Mouse (Mus musculus) liver, embryonic 15.5 days (tissue): ENCODE results near the gene Rpl41. TPM values are rescaled to one million over a fixed set of nuclear protein-coding genes. Genes with fewer than 3 reads are reported as not detected.
A peak's percentile ranks its signal among the peaks of the same experiment; 100 is the strongest.

Source experiments
- ATAC-seq: fragments of 200-750 bp; cut with Nextera tagmentation; 2 replicates; pipeline ENCODE4 v1.8.0; 2017; ENCODE audit warnings: moderate number of reproducible peaks, mild to moderate bottlenecking, moderate library complexity; ENCODE audit not compliant: insufficient read depth
- H3K27ac ChIP-seq: fragments of 300-500 bp; sonication (generic); replicated peaks from 2 replicates; pipeline ENCODE4 v1.5.1; 2015; ENCODE audit warnings: mild to moderate bottlenecking, inconsistent platforms
- H3K27me3 ChIP-seq: fragments of 300-500 bp; sonication (generic); 2 replicates; pipeline ENCODE4 v1.6.1; 2015; ENCODE audit warnings: mild to moderate bottlenecking, inconsistent platforms
- H3K36me3 ChIP-seq: fragments of 300-500 bp; sonication (generic); replicated peaks from 2 replicates; pipeline ENCODE4 v1.6.1; 2015; ENCODE audit warnings: moderate library complexity, mild to moderate bottlenecking, inconsistent platforms
- H3K4me1 ChIP-seq: fragments of 300-500 bp; sonication (generic); replicated peaks from 2 replicates; pipeline ENCODE4 v1.6.1; 2015; ENCODE audit warnings: inconsistent platforms
- H3K4me2 ChIP-seq: fragments of 300-500 bp; sonication (generic); 2 replicates; pipeline ENCODE4 v1.6.1; 2015; ENCODE audit warnings: moderate library complexity, mild to moderate bottlenecking, inconsistent platforms
- H3K4me3 ChIP-seq: fragments of 300-500 bp; sonication (generic); replicated peaks from 2 replicates; pipeline ENCODE4 v1.5.1; 2015; ENCODE audit warnings: mild to moderate bottlenecking, inconsistent platforms
- H3K9ac ChIP-seq: fragments of 300-500 bp; sonication (generic); 2 replicates; pipeline ENCODE4 v1.6.1; 2015; ENCODE audit warnings: moderate library complexity, mild to moderate bottlenecking, inconsistent platforms
- H3K9me3 ChIP-seq: fragments of 300-500 bp; sonication (generic); replicated peaks from 2 replicates; pipeline ENCODE4 v1.6.1; 2016; ENCODE audit warnings: inconsistent platforms
- WGBS: fragments of 180-500 bp; shearing (Covaris S2); methylation state at CpG from one replicate; pipeline ENCODE4 v1.1.7; 2015; ENCODE audit warnings: mixed read lengths; ENCODE audit not compliant: insufficient replicate concordance; 5-methylcytosine and 5-hydroxymethylcytosine counted together
- polyA plus RNA-seq: library from polyadenylated mRNA; unstranded; fragments of >200 nt; fragmentation: Nextera tagmentation; extraction: Ambion mirVana; gene quantifications from 2 replicates; pipeline ENCODE4 v1.2.1, GENCODE M21; 2015

The Rpl41 gene
- polyA plus RNA-seq, 1 experiment from 2014 or later = 2,155 TPM

DNA sequence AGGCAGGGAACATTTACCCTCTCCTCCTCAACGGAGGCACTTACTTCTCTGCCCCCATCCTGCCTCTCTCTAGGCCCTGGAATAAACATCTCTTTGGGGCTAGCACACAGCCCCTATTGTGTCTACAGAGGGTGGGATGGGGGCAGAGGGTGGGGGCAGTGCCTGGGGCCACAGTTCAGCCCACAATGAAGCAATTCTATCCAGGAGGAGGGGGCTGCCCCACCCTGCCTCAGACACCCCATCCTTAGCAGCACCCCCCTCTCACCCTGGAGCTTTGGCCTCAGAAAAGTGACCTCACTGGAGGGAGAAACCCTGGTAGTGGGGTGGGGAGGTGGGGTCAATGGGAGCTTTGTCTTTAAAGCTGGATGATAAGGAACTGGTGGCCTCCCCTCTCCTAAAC lies 37.4 kb upstream of the Rpl41 start:
- ATAC-seq = no peak
- Histone ChIP-seq H3K9me3 (no peaks in the 10 kb centered on the region), H3K27ac (no peak overlapping the region), H3K9ac (no peak overlapping the region), H3K4me1 (peaks cover 29% of the 10 kb centered on the region), H3K4me2 (no peak overlapping the region), H3K4me3 (no peak overlapping the region), H3K36me3 (no peaks in the 10 kb centered on the region), H3K27me3 (peaks cover 96% of the 10 kb centered on the region)
- 7% methylated on average over 1 of the region's 1 CpGs for WGBS

DNA sequence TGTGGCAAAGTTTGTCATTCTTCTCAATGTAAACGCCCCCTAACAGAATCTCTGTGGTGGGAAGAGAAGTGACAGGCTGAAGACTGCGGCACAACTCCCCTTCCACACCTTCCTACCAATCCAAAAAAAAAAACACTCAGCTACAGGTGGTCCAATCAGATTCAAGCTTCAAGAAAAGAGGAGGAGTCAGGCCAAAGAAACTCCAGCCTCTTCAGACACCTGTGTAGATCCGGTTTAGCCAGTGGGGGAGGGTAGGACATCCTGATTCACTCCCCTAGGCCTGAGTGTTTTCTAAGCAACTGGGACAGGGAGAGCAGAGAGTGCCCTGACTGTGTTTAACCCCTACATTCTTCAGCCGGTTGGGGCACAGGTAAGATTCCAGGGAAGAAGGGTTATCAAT lies 35.3 kb upstream of the Rpl41 start:
- H3K4me3 ChIP-seq = no peak overlapping the region
- H3K4me2 ChIP-seq = no peak overlapping the region
- no peak for ATAC-seq
- 15% methylated on average over 4 of the region's 4 CpGs for WGBS
- peaks cover 78% of the 10 kb centered on the region for H3K27me3 ChIP-seq
- no peak overlapping the region for H3K27ac ChIP-seq
- no peaks in the 10 kb centered on the region for H3K9me3 ChIP-seq
- H3K4me1 ChIP-seq = peaks cover 15% of the 10 kb centered on the region
- no peaks in the 10 kb centered on the region for H3K36me3 ChIP-seq
- H3K9ac ChIP-seq = no peak overlapping the region

DNA sequence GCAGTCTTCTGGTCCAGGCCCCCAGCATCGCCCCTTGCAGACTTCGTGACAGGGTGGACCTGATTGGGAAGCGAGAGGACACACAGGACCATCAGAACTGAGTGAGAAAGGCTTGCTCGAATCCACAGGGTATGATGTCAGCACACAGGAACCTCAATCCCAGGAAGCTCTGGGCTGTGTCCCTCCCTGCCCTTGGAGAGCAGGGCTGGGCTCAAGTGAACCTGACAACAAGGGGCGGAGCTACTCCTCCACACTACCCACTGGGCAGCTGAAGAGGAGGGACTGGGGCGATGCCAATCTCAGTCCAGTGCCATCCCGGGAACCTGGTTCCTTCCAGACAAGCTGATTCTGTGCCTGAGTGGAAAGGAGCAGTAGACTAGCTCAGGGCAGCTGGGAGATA lies 34.5 kb upstream of the Rpl41 start:
- Histone ChIP-seq H3K9me3 (no peaks in the 10 kb centered on the region), H3K27ac (no peak overlapping the region), H3K4me1 (peaks cover 9% of the 10 kb centered on the region; the same call in 1 of the 2 replicates), H3K36me3 (no peaks in the 10 kb centered on the region), H3K4me2 (no peak overlapping the region), H3K4me3 (no peak overlapping the region), H3K27me3 (peaks cover 71% of the 10 kb centered on the region), H3K9ac (no peak overlapping the region)
- 34% methylated on average over 7 of the region's 7 CpGs for whole genome bisulfite sequencing
- ATAC-seq = no peak

- Histone ChIP-seq H3K36me3 (peaks cover 18% of the 10 kb centered on the region), H3K4me1 (no peaks in the 10 kb centered on the region), H3K27ac (no peak overlapping the region), H3K27me3 (peaks cover 31% of the 10 kb centered on the region), H3K9ac (no peak overlapping the region), H3K9me3 (no peaks in the 10 kb centered on the region), H3K4me2 (no peak overlapping the region), H3K4me3 (no peak overlapping the region)
- no peak for ATAC-seq
- WGBS = 72% methylated on average over 4 of the region's 4 CpGs
These were observed 30.6 kb upstream of the Rpl41 start for GRCm38 (mm10) chr10:128579731-128580130.

GRCm38 (mm10) chr10:128579298-128579697 lies 30.2 kb upstream of the Rpl41 start:
- Histone ChIP-seq H3K27me3 (peaks cover 27% of the 10 kb centered on the region), H3K4me1 (no peaks in the 10 kb centered on the region), H3K36me3 (peaks cover 18% of the 10 kb centered on the region), H3K9me3 (no peaks in the 10 kb centered on the region), H3K27ac (no peak overlapping the region), H3K4me3 (no peak overlapping the region), H3K9ac (no peak overlapping the region), H3K4me2 (no peak overlapping the region)
- ATAC-seq = no peak
- 63% methylated on average over 3 of the region's 3 CpGs for whole genome bisulfite sequencing

GRCm38 (mm10) chr10:128578330-128578729 lies 29.2 kb upstream of the Rpl41 start:
- Histone ChIP-seq H3K4me2 (no peak overlapping the region), H3K9ac (no peak overlapping the region), H3K27me3 (peaks cover 17% of the 10 kb centered on the region), H3K4me1 (no peaks in the 10 kb centered on the region), H3K27ac (no peak overlapping the region), H3K9me3 (no peaks in the 10 kb centered on the region), H3K36me3 (peaks cover 18% of the 10 kb centered on the region), H3K4me3 (no peak overlapping the region)
- WGBS = 46% methylated on average over 11 of the region's 11 CpGs
- no peak for ATAC-seq

DNA sequence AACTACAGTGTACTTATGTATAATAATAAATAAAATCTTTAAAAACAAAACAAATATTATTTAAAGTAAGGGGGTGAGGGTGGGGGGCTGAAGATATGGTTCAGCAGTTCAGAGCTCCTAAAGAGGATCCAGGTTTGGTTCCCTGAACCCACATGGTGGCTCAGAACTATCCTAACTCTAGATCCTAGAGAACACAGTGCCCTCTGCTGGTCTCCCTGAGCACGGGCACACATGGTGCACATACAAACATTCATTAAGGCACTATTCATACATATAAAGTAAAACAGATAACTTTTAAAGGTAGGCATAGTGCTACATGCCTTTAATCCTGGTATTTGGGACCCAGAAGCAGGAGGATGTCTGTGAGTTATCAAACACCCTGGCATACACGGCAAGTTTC lies 26.0 kb upstream of the Rpl41 start:
- H3K27me3 ChIP-seq = peaks cover 15% of the 10 kb centered on the region
- ATAC-seq = no peak
- H3K4me1 ChIP-seq = no peaks in the 10 kb centered on the region
- no peak overlapping the region for H3K4me2 ChIP-seq
- peaks cover 33% of the 10 kb centered on the region for H3K36me3 ChIP-seq
- no peak overlapping the region for H3K4me3 ChIP-seq
- H3K9me3 ChIP-seq = no peaks in the 10 kb centered on the region
- no peak overlapping the region for H3K27ac ChIP-seq
- 82% methylated on average over 2 of the region's 2 CpGs for WGBS
- no peak overlapping the region for H3K9ac ChIP-seq

DNA sequence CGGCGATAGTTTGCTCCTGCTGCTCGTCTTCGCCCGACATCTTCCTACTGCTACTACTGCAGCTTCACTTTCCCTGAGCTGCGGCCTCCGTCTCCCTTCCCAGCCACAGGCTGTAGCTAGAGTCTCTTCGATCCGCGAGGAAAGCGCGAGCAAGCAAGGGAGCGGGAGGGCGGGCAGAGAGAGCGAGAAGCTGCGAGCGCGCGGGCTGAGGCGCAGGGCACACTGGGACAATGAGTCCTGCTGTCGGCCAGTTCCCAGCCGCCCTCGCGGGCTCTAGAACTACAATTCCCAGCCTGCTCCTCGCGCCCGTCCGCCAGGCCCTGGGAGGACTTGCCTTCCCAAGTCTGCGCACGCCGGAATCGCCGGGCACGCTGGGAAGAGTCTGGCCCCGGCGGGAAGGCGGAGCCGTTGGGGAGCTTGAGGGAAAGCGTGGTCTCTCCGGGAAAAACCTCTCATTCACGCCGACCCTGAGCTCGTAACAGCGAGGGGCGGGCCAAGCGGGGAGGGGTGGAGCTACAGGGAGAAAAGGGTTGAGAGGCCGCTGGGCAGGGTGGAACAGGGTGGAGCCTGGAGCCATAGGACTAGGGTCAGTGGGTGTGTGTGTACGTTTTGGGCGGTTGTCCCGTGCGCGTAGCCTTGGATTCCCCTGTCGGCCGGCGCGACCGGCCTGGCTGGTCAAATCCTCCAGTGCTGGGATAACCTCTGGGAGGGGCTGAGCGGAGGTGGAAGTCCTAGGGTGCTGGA lies 16.9 kb upstream of the Rpl41 start, which contains the start of gene Pa2g4:
TSS of gene Pa2g4 (minus strand) at position 200 of the 744 bp plus-strand sequence.
- Histone ChIP-seq H3K9ac (peak within 1 kb of the TSS; percentile 97), H3K4me3 (peak within 1 kb of the TSS; percentile 95), H3K4me1 (peaks cover 30% of the 10 kb centered on the region), H3K4me2 (peak within 1 kb of the TSS; percentile 85), H3K27ac (peak within 1 kb of the TSS; percentile 99), H3K27me3 (peaks cover 4% of the 10 kb centered on the region; the same call in 1 of the 2 replicates), H3K36me3 (peaks cover 34% of the 10 kb centered on the region), H3K9me3 (no peaks in the 10 kb centered on the region)
- WGBS = under 1% methylated on average over 58 of the region's 58 CpGs
- ATAC-seq = peak; percentile 97

GRCm38 (mm10) chr10:128565206-128565787 lies 16.2 kb upstream of the Rpl41 start:
- peak overlapping the region; percentile 97 for H3K9ac ChIP-seq
- peaks cover 4% of the 10 kb centered on the region; the same call in 1 of the 2 replicates for H3K27me3 ChIP-seq
- H3K4me1 ChIP-seq = peaks cover 30% of the 10 kb centered on the region
- H3K4me2 ChIP-seq = peak overlapping the region; percentile 85
- peak overlapping the region; percentile 95 for H3K4me3 ChIP-seq
- H3K9me3 ChIP-seq = no peaks in the 10 kb centered on the region
- ATAC-seq = peak; percentile 8
- 0% methylated on average over 46 of the region's 46 CpGs for WGBS
- H3K27ac ChIP-seq = peak overlapping the region; percentile 99
- peaks cover 37% of the 10 kb centered on the region for H3K36me3 ChIP-seq

DNA sequence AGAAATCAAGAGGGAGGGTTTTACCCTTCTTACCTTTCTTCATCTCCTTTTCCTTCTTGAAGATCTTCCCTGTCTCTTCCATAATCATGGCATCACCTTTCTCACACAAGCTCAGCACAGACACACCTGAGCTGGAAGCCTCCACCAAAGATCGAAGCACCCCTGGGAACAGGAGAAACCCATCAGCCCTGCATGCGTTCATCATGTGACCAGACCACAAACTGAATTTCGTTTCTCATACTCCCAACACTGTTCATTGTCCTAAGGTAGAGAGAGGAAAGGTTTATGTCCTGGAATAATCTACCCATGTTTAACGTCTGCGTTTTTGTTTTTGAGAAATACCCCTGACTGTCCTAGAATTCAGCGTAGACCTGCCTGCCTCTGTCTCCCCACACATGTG lies 14.4 kb upstream of the Rpl41 start:
- no peaks in the 10 kb centered on the region for H3K9me3 ChIP-seq
- no peaks in the 10 kb centered on the region for H3K27me3 ChIP-seq
- 72% methylated on average over 6 of the region's 6 CpGs for WGBS
- no peak overlapping the region; the same call in 1 of the 2 replicates for H3K9ac ChIP-seq
- peaks cover 54% of the 10 kb centered on the region for H3K36me3 ChIP-seq
- H3K4me2 ChIP-seq = peak overlapping the region; percentile 85
- no peak overlapping the region for H3K27ac ChIP-seq
- peak overlapping the region; percentile 95 for H3K4me3 ChIP-seq
- ATAC-seq = no peak
- H3K4me1 ChIP-seq = peaks cover 30% of the 10 kb centered on the region

- no peaks in the 10 kb centered on the region for H3K4me1 ChIP-seq
- H3K27me3 ChIP-seq = no peaks in the 10 kb centered on the region
- H3K4me2 ChIP-seq = no peak overlapping the region
- no peak for ATAC-seq
- no peak overlapping the region for H3K27ac ChIP-seq
- WGBS = 77% methylated on average over 6 of the region's 6 CpGs
- no peak overlapping the region for H3K4me3 ChIP-seq
- no peak overlapping the region for H3K9ac ChIP-seq
- H3K9me3 ChIP-seq = no peaks in the 10 kb centered on the region
- H3K36me3 ChIP-seq = peaks cover 51% of the 10 kb centered on the region
These were observed 7.9 kb upstream of the Rpl41 start for GRCm38 (mm10) chr10:128556963-128557362.
